Mouse (Mus musculus) midbrain, postnatal 0 days (tissue): ENCODE results near the gene Anln. TPM values are rescaled to one million over a fixed set of nuclear protein-coding genes. Genes with fewer than 3 reads are reported as not detected.

Source experiments
- ATAC-seq: fragments of 200-750 bp; cut with Nextera tagmentation; 2 replicates; pipeline ENCODE4 v1.8.0; 2017; ENCODE audit warnings: moderate number of reproducible peaks, mild to moderate bottlenecking, moderate TSS enrichment, moderate library complexity; ENCODE audit not compliant: low FRiP score
- DNase-seq: peaks from one replicate; pipeline ENCODE4 v3.0.0-alpha.2; 2015; ENCODE audit warnings: low spot score
- H3K27ac ChIP-seq: fragments of 300-500 bp; sonication (generic); 2 replicates; pipeline ENCODE4 v1.5.1; 2014; ENCODE audit warnings: low read depth, mild to moderate bottlenecking, low read length, mixed read lengths
- H3K27me3 ChIP-seq: fragments of 300-500 bp; sonication (generic); 2 replicates; pipeline ENCODE4 v1.6.1; 2014; ENCODE audit warnings: low read length, control low read depth, mixed read lengths; ENCODE audit not compliant: insufficient read depth
- H3K36me3 ChIP-seq: fragments of 300-500 bp; sonication (generic); 2 replicates; pipeline ENCODE4 v1.6.1; 2014; ENCODE audit warnings: low read length, control low read depth, mixed read lengths; ENCODE audit not compliant: insufficient read depth
- H3K4me1 ChIP-seq: fragments of 300-500 bp; sonication (generic); 2 replicates; pipeline ENCODE4 v1.6.1; 2014; ENCODE audit warnings: mild to moderate bottlenecking, control low read depth, antibody characterized with exemption, low read length, mixed read lengths; ENCODE audit not compliant: insufficient read depth
- H3K4me2 ChIP-seq: fragments of 300-500 bp; sonication (generic); 2 replicates; pipeline ENCODE4 v1.6.1; 2014; ENCODE audit warnings: low read depth, mild to moderate bottlenecking, low read length, mixed read lengths; ENCODE audit not compliant: poor library complexity, severe bottlenecking
- H3K4me3 ChIP-seq: fragments of 300-500 bp; sonication (generic); 2 replicates; pipeline ENCODE4 v1.5.1; 2014; ENCODE audit warnings: low read depth, mild to moderate bottlenecking, low read length, moderate library complexity
- H3K9ac ChIP-seq: fragments of 300-500 bp; sonication (generic); replicated peaks from 2 replicates; pipeline ENCODE4 v1.6.1; 2014; ENCODE audit warnings: mild to moderate bottlenecking, low read length, moderate library complexity, mixed read lengths; ENCODE audit not compliant: poor library complexity, severe bottlenecking
- H3K9me3 ChIP-seq: fragments of 300-500 bp; sonication (generic); 2 replicates; pipeline ENCODE4 v1.6.1; 2016; ENCODE audit warnings: low read length, control low read depth
- CTCF ChIP-seq: IDR thresholded peaks from 2 replicates; pipeline ENCODE4 v1.5.1; 2016; ENCODE audit warnings: antibody characterized with exemption, mild to moderate bottlenecking
- WGBS: fragments of 180-500 bp; shearing (Covaris S2); extraction: QIAGEN DNeasy Blood & Tissue Kit; methylation state at CpG from one replicate; pipeline ENCODE4 v1.1.7; 2014; 5-methylcytosine and 5-hydroxymethylcytosine counted together
- polyA plus RNA-seq: library from polyadenylated mRNA; unstranded; fragments of >200 nt; fragmentation: Nextera tagmentation; extraction: Ambion mirVana; gene quantifications from 2 replicates; pipeline ENCODE4 v1.2.1, GENCODE M21; 2015
- total RNA-seq: library from RNA; depleted of rRNA; stranded (reverse); fragments of >200 nt; gene quantifications from 2 replicates; pipeline ENCODE4 v1.2.3, GENCODE M21; 2014

Anln gene
- total and polyA plus RNA-seq, 2 experiments from 2014 or later: 1.7 to 3.6 TPM

DNA sequence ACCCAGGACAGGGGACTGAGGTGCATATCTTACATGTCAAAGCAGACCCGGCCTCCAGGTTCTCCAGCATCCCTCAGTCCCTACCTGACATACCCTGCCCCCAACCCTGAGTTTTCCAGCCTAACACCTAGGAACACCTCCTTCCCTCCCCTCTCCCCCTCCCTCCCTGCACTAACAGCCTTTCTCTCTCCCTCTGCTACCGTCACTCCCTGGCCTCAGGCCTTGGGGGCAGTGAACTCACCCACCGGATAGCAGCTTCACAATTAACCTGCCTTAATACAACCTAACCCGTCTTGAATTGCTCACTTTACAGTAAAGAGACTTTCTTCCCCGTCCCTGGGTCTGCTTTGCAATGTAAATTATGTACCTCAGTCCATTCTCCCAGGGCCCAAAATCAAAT lies 35.1 kb downstream of the Anln start:
- H3K4me3 ChIP-seq: no peak overlapping the region
- H3K27ac ChIP-seq: no peak overlapping the region

DNA sequence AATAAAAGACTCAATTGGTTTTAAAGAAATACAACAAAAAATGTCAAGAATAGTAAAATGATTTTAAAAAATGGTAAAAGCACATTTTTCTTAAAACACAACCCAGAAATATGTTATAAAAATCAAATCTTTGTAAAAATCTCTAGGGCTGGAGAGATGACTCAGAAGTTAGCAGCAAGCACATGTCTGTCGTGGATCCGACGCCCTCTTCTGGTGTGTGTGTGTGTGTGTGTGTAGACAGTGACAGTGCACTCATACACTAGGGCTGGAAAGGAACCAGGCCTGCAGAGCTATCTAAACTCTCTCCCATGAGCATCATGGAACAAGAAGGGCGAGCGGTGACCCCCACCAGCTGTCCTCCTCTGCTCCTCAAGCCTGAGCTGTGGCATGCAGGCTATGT lies 35.5 kb downstream of the Anln start:
- WGBS: 93% methylated on average over 5 of the region's 5 CpGs
- no peaks in the 10 kb centered on the region for H3K4me1 ChIP-seq
- H3K4me3 ChIP-seq: no peak overlapping the region
- no peak overlapping the region for H3K27ac ChIP-seq
- no peak overlapping the region for H3K9ac ChIP-seq
- DNase-seq: no peak
- no peaks in the 10 kb centered on the region for H3K27me3 ChIP-seq
- no peaks in the 10 kb centered on the region for H3K9me3 ChIP-seq
- no peak for TF ChIP-seq CTCF
- ATAC-seq: no peak
- H3K36me3 ChIP-seq: no peaks in the 10 kb centered on the region
- H3K4me2 ChIP-seq: no peak overlapping the region

More for the DNA sequence above, 35.1 kb downstream of the Anln start:
- H3K4me2 ChIP-seq: no peak overlapping the region
- H3K4me1 ChIP-seq: no peaks in the 10 kb centered on the region
- no peaks in the 10 kb centered on the region for H3K9me3 ChIP-seq
- no peaks in the 10 kb centered on the region for H3K27me3 ChIP-seq
- ATAC-seq (no peak), DNase-seq (no peak)
- no peak overlapping the region for H3K9ac ChIP-seq
- WGBS: 90% methylated on average over 5 of the region's 5 CpGs
- TF ChIP-seq CTCF: no peak
- H3K36me3 ChIP-seq: no peaks in the 10 kb centered on the region

DNA sequence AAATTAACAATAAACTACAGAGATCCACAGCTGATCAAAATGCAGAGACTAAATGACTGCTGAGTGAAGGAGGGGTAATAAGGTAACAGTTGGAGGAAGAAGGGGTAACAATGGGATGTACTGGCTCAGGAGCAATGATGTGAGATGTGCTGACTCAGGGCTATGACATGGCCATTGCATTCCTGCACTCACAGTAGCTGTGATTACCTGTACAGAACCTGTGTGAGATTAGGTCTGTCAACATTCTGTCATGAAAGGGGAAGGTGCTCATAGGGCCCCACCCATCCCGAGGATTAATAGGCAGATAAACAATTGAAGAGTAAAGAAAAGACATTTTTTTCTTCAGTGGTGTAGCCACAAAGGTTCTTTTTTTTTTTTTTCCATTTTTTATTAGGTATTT lies 48.7 kb downstream of the Anln start:
- Histone ChIP-seq H3K9ac (no peak overlapping the region), H3K9me3 (no peaks in the 10 kb centered on the region), H3K27me3 (no peaks in the 10 kb centered on the region), H3K4me3 (no peak overlapping the region), H3K27ac (no peak overlapping the region), H3K4me2 (no peak overlapping the region), H3K4me1 (no peaks in the 10 kb centered on the region), H3K36me3 (no peaks in the 10 kb centered on the region)
- TF ChIP-seq CTCF: no peak
- DNase-seq: no peak
- ATAC-seq: no peak
- WGBS: 81% methylated on average over 1 of the region's 1 CpGs

DNA sequence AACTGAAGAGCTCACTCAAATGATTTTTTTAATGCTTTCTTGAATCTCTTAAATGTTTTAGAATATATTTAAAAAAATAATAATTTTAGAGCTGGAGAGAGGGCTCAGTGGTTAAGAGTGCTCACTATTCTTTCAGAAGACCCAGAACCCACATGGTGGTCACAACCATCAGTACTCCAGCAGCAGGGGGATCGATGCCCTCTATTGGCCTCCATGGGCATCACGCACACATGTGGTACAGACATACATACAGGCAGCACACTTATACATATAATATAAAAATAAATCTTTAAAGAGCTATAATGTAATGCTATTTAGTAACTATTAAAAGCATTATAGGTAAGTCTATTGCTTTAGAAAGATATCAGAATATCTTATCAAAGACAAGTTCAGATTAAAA lies 51.8 kb downstream of the Anln start:
- 100% methylated on average over 2 of the region's 2 CpGs for WGBS
- no peaks in the 10 kb centered on the region for H3K36me3 ChIP-seq

DNA sequence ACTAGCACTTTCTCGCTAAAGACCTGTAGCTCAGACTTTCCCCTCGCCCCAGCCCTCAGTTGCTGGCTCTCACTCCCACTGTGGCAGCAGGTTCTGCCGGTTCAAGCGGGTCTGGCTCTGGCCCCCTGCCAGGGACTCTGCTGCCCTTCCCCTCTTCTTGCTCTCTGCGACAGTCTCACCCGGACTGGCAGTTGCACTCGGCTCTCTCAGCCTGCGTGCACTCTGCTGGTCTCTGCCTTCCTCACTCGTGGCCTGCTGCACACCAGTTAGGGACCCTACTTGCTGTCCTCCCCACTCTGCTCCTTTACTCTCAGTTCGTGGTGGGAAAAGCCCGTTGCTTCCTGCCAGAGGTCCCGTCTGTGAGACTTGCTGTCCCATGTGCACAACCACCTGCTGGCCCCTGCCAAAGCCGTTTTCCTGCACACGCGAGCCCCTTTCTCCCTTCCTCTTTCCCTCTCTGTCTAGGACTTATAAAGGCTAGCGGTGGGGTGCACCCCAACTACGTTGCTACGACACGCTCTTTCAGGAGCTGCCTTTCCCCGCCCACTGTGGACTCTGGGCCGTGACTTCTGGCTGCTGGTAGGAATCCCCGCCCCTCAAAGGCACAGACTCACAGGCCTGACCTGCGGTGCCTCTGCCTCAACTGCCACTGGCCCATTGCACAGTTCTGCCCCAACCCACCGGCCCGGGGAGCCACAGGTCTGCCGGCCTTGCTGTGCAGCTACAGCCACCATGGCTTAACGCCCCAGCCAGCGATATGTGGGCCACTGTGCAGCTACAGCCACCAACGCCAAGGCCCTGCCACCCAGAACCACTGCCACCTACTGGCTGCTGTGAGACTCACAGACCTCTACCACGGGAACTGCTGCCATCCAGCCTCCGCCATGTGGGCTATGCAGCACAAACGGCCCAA lies 61.3 kb downstream of the Anln start:
- no peaks in the 10 kb centered on the region for H3K36me3 ChIP-seq
- DNase-seq (peak; percentile 91), ATAC-seq (peak; percentile 90)
- no peaks in the 10 kb centered on the region for H3K27me3 ChIP-seq
- H3K4me1 ChIP-seq: no peaks in the 10 kb centered on the region
- peak; percentile 87 for TF ChIP-seq CTCF
- peak overlapping the region; percentile 59 for H3K9ac ChIP-seq
- peak overlapping the region; percentile 87 for H3K4me2 ChIP-seq
- peak overlapping the region; percentile 52 for H3K27ac ChIP-seq
- H3K9me3 ChIP-seq: no peaks in the 10 kb centered on the region
- WGBS: 1% methylated on average over 32 of the region's 32 CpGs
- peak overlapping the region; percentile 42 for H3K4me3 ChIP-seq

More for the DNA sequence above, 51.8 kb downstream of the Anln start:
- no peak for DNase-seq
- no peak overlapping the region for H3K27ac ChIP-seq
- H3K4me3 ChIP-seq: no peak overlapping the region
- H3K9ac ChIP-seq: no peak overlapping the region
- no peak overlapping the region for H3K4me2 ChIP-seq
- no peaks in the 10 kb centered on the region for H3K4me1 ChIP-seq
- no peaks in the 10 kb centered on the region for H3K9me3 ChIP-seq
- ATAC-seq: no peak
- H3K27me3 ChIP-seq: no peaks in the 10 kb centered on the region
- no peak for TF ChIP-seq CTCF

DNA sequence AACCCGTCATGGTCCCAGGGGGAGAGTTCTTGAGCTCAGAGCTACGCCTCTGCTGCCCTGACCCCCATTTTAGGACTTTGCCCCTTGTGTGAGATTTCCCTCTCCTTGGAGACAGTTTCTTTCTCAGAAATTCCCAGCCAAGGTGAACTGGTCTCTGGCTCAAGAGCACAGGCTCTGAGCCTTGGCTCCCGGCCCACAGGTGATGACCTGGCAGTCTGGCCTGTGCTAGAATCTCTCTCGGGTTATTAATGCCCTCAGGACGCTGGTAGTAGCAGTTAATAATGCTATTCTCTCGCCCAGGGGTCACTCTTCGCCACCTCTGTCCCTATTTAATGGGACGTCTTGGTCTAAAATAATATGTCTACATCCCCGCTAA lies 61.9 kb downstream of the Anln start:
- no peaks in the 10 kb centered on the region for H3K36me3 ChIP-seq
- DNase-seq (peak; percentile 4), ATAC-seq (no peak)
- 16% methylated on average over 9 of the region's 9 CpGs for WGBS
- H3K4me2 ChIP-seq: peak overlapping the region; percentile 87
- peak overlapping the region; percentile 42; the same call in 1 of the 2 replicates for H3K4me3 ChIP-seq
- 0 out of 2 replicates have a peak overlapping the region, but pooled peaks have one; percentile 59 for H3K9ac ChIP-seq
- H3K27me3 ChIP-seq: no peaks in the 10 kb centered on the region
- TF ChIP-seq CTCF: no peak
- peak overlapping the region; percentile 2; the same call in 1 of the 2 replicates for H3K27ac ChIP-seq
- H3K9me3 ChIP-seq: no peaks in the 10 kb centered on the region
- H3K4me1 ChIP-seq: no peaks in the 10 kb centered on the region
